Mouse (Mus musculus) CD4-positive, CD25-positive, alpha-beta regulatory T cell (primary cell): Measurements from ENCODE around the gene Pcx. TPM values are rescaled to one million over a fixed set of nuclear protein-coding genes. Genes with fewer than 3 reads are reported as not detected.

Source experiments
- polyA plus RNA-seq: library from polyadenylated mRNA; unstranded; fragments of 100-300 nt; shearing (Covaris generic); gene quantifications from one replicate; pipeline ENCODE4 v1.2.1, GENCODE M21; 2017

Pcx gene
- polyA plus RNA-seq: 2.6 TPM

DNA sequence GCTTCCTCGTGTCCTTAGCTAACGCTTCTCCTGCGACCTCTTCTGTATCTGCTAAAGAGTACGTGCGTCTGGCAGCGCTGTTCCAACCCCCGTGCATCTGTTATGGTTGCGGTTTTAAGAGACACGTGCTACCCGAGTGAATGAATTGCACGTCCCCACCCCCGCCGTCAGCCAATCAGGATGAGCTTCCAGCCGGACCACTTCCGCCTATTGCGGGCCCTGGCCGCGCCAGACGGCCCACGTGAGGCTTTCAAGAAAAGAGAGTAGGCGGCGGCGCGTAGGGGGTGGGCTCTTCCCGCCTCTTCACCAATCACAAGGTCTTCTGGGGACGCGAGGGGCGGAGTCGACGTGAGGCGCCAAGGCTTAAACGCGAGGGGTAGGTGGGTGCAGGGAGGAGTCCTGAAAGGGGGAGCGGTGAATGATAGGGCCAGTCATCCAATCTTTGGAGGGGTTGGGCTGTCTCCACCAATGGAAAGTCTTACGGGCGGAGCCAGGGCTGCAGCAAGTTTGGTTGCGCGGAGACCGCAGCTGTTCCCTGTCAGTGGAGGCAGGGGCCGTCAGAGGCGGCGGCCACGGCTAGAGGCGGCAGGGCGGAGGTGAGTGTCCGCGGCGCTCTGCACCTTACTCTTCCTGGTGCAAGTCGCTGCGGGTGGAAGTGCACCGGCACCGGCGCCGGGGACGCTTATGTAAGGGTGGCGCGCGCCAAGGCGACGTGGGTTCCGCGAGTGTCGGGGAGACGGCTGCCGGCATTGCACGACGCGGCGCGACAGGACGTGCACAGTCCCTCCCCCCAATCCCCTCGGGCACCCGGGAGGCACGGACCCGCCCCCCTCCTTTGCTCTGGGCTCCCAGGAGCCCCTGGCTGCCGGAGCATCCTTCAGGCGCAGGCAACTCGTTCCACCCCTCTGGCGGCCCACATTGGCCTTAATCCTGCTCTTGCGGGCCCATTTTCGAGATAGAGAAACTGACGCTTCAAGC lies at the start of gene Pcx:
Gene Pcx (plus strand): TSS at position 487 of the 978 bp plus-strand sequence.

DNA sequence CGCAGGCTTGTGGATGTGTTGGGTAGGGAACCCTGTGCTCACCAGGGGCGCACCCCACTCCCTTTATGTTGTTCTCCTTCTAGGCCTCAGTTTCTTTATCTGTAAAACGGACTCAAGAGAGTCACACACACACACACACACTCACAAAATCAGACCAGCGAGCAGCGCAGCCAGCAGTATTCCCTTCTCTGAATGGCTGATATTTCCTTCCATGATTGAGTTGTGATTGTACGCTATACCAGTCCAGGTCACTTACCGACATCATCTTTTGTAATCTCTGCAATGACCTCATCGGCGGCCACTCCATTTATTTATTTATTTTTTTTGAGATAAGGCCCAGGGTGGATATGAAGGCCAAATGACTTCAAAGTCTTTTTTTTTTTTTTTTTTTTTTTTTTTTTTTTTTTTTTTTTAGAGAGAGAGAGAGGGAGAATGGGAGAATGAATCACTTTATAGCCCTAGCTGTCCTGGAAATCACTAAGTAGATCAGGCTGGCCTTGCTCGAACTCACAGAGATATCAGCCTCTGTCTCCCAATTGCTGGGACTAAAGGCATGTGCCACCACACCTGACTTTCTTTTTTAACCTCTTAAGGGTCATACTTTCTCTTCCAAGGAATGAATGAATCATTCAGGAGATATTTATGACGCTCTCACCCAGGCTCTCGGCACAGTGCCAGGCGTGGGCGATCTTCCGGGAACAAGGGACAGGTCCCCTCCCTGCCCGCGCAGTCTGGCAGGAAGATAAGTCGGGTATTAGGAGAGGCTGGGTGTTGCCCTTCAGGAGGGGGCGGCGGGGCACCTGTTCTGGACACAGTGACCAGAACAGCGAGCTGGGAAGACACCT lies 32.7 kb upstream of the Pcx start, which contains the start of gene Syt12:
Gene Syt12 (minus strand): TSS at position 103 of the 845 bp plus-strand sequence.

DNA sequence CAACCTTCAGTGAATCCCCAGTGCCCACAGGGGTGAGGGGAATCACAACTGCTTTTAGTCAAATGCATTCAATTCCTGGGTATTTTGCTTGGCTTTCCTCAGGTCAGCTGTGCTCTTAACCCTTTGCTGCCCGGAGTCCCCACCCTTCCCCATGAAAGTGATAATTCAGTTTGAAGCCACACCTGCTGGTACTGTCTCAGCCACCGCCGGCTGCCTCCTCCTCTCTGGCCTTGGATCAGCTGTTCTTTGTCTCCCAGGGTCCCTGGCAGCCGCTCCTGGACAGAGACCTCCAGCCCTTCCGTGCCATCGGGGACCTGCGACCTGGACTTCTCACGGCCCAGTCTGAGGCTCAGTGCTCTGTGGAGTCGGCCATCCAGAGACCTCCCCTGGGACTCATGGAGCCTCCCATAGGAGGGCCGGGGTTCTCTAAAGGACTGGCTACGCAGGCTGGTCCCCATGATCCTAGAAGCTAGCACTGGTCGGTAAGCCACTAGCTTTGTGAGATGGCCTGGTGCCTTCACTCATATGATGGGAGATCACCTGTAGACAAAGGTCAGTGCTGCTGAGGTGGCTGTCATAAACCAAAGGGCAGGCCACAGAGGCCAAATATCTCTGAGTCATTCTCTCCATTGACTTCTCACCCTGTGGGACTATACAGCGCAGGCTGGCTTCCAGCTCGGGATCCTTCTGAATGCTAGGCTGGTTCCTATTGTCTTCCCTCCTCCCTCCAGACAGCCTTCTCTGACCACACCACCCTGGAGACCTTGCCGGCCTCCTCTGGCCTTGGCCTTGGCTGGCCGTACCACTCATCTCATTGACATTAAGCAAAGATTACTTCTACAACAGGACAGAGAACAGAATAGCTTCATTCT lies 12.0 kb upstream of the Pcx start, which contains the start of gene 2010003K11Rik:
Gene 2010003K11Rik (minus strand): TSS at position 522 of the 872 bp plus-strand sequence.

DNA sequence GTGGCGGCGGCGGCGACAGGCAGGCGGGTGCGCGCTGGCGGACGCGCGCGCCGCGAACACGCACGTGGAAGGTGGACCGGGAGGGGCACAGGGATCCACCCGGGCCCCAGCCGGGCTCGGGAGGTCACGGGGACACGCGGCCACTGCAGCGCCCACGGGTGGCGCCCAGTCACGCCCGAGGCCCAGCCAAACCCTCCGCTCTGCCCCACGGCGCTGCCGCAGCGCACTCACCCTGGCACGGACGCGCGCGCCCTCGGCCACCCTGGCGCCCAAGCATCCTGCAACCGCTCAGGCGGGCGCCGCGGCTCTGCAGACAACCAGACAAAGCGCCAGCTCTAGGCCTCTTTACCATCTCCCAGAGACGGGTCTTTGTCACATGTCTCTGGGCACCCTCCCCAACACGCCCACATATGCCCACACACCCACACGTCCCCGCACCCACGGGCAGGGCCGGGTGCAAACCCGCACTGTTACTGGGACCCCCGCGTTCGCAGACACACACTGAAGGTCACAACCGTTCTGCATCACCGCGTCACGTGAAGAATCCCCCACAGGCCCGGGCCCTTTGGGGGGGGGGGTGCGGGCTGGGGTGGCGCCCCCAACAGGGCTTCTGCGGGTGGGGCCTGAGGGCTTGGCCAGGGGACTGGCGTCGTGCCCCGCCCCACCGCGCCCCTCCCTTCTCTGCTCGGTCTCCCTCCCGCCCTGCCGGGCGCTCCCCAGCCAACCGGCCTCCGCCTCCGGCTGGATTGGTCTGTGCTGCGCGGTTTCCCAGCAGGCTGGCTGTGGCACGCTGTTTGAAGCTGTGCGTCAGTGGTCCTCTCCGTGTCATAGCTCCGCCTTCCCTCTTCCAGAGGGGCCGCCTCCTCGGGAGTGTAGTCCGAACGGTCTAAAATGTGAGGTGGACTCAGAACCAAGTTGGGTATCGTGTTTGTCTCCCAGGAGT lies 105.2 kb downstream of the Pcx start, which contains the start of gene Lrfn4:
Gene Lrfn4 (minus strand): TSS at position 517 of the 943 bp plus-strand sequence.

DNA sequence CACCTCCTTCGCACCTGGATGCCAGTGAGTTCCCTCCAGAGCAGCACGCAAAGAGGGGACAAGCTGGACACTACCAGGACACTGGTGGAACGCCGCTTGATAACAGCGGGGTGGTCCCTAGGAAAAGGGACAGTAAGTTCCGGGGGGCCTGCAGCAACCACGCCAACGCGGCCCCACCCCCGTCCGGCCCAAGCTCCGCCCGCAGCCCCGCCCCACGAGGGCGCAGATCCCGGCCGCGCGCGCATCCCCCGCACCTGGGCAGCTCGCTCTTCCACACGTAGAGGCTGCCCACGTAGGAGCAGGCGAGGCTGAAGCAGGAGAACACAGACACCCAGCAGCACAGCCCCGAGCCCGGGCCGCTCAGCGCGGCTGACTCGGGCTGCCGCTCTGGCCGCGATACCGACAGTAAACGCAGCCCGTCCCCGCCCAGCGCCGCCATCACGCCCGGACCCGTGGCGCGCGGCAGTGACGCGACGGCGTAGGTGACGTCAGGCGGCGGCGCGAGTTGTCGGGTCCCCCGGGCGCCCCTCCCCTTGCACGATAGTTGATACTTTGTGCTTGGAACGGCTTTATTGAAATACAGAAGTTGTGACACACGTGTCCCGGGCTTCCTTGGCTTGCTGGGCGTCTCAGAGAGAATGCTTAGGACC lies 115.0 kb downstream of the Pcx start, which contains the start of gene Rce1:
Gene Rce1 (minus strand): TSS at position 463 of the 650 bp plus-strand sequence.

Other genes with a start within 250 kb of the Pcx start
- gene Ssh3, start 241.3 kb upstream of the Pcx start, polyA plus RNA-seq: 0.73 TPM
- gene Ankrd13d, start 227.3 kb upstream of the Pcx start, polyA plus RNA-seq: 7.3 TPM
- 238 TPM for gene Grk2, start 204.2 kb upstream of the Pcx start, polyA plus RNA-seq
- gene Kdm2a, start 112.2 kb upstream of the Pcx start, polyA plus RNA-seq: 71.8 TPM
- 4.6 TPM for gene Rhod, start 71.0 kb upstream of the Pcx start, polyA plus RNA-seq
- 0.14 TPM for gene Syt12, start 33.0 kb upstream of the Pcx start, polyA plus RNA-seq
- gene 2010003K11Rik, start 11.9 kb upstream of the Pcx start, polyA plus RNA-seq: not detected
- gene Lrfn4, start 105.2 kb downstream of the Pcx start, polyA plus RNA-seq: 1.2 TPM
- gene Rce1, start 115.2 kb downstream of the Pcx start, polyA plus RNA-seq: 74.5 TPM
- gene Gm960, start 188.2 kb downstream of the Pcx start, polyA plus RNA-seq: 0.34 TPM
- 0.36 TPM for gene Sptbn2, start 200.7 kb downstream of the Pcx start, polyA plus RNA-seq
- 41.6 TPM for gene Rbm4b, start 246.0 kb downstream of the Pcx start, polyA plus RNA-seq